Mouse (Mus musculus) macrophage (primary cell): ENCODE results near the gene Aebp1. TPM values are rescaled to one million over a fixed set of nuclear protein-coding genes. Genes with fewer than 3 reads are reported as not detected.

Experiments
- H3K27ac ChIP-seq: fragments of 350-480 bp; formaldehyde crosslinking; 2 replicates; pipeline ENCODE4 v1.9.0; 2021
- H3K36me3 ChIP-seq: fragments of 350-480 bp; formaldehyde crosslinking; 2 replicates; pipeline ENCODE4 v1.9.0; 2021; ENCODE audit errors: inconsistent target
- H3K4me3 ChIP-seq: fragments of 350-480 bp; formaldehyde crosslinking; 2 replicates; pipeline ENCODE4 v1.9.0; 2021; ENCODE audit errors: inconsistent target
- H3K79me2 ChIP-seq: fragments of 350-480 bp; formaldehyde crosslinking; 2 replicates; pipeline ENCODE4 v1.9.0; 2021; ENCODE audit errors: inconsistent target
- WGBS: methylation state at CpG from one replicate; pipeline ENCODE4 v1.1.7; 2026; ENCODE audit warnings: inconsistent platforms; ENCODE audit not compliant: missing documents; 5-methylcytosine and 5-hydroxymethylcytosine counted together
- polyA plus RNA-seq: library from polyadenylated mRNA; stranded (reverse); fragments of 250-400 nt; gene quantifications from 3 replicates; pipeline ENCODE4 v1.2.4, GENCODE M21; 2018; ENCODE audit warnings: inconsistent platforms

The Aebp1 gene
- polyA plus RNA-seq, 1 experiment from 2014 or later = 0.19 TPM

- no peaks in the 10 kb centered on the region for H3K79me2 ChIP-seq
- no peak overlapping the region for H3K4me3 ChIP-seq
- 73% methylated on average over 4 of the region's 4 CpGs for WGBS
- no peaks in the 10 kb centered on the region for H3K36me3 ChIP-seq
- H3K27ac ChIP-seq = no peak overlapping the region
Measured at GRCm38 (mm10) chr11:5913936-5914335, 52.2 kb downstream of the Aebp1 start.

- no peak overlapping the region for H3K4me3 ChIP-seq
- no peaks in the 10 kb centered on the region for H3K79me2 ChIP-seq
- no peak overlapping the region for H3K27ac ChIP-seq
- H3K36me3 ChIP-seq = no peaks in the 10 kb centered on the region
- 60% methylated on average over 5 of the region's 5 CpGs for WGBS
Measured at GRCm38 (mm10) chr11:5914940-5915339, 53.2 kb downstream of the Aebp1 start.

- H3K4me3 ChIP-seq = no peak overlapping the region
- no peaks in the 10 kb centered on the region for H3K36me3 ChIP-seq
- no peaks in the 10 kb centered on the region for H3K79me2 ChIP-seq
- no peak overlapping the region for H3K27ac ChIP-seq
- 45% methylated on average over 5 of the region's 5 CpGs for WGBS
Measured at GRCm38 (mm10) chr11:5915429-5916177, 53.9 kb downstream of the Aebp1 start.

- Histone ChIP-seq H3K4me3 (no peak overlapping the region), H3K79me2 (no peaks in the 10 kb centered on the region), H3K36me3 (no peaks in the 10 kb centered on the region), H3K27ac (no peak overlapping the region)
- 91% methylated on average over 8 of the region's 8 CpGs for WGBS
Measured at GRCm38 (mm10) chr11:5916178-5916548, 54.4 kb downstream of the Aebp1 start.

- Histone ChIP-seq H3K36me3 (no peaks in the 10 kb centered on the region), H3K4me3 (no peak overlapping the region), H3K27ac (no peak overlapping the region), H3K79me2 (no peaks in the 10 kb centered on the region)
- 87% methylated on average over 2 of the region's 2 CpGs for WGBS
Measured at GRCm38 (mm10) chr11:5918111-5918510, 56.4 kb downstream of the Aebp1 start.

GRCm38 (mm10) chr11:5919606-5920005, 57.9 kb downstream of the Aebp1 start:
- no peak overlapping the region for H3K27ac ChIP-seq
- no peaks in the 10 kb centered on the region for H3K79me2 ChIP-seq
- H3K4me3 ChIP-seq = no peak overlapping the region
- H3K36me3 ChIP-seq = no peaks in the 10 kb centered on the region
- 91% methylated on average over 4 of the region's 4 CpGs for WGBS

- Histone ChIP-seq H3K27ac (no peak overlapping the region), H3K4me3 (no peak overlapping the region), H3K79me2 (no peaks in the 10 kb centered on the region), H3K36me3 (no peaks in the 10 kb centered on the region)
- WGBS = 35% methylated on average over 16 of the region's 17 CpGs
Measured at GRCm38 (mm10) chr11:5920323-5920960, 58.7 kb downstream of the Aebp1 start.

Other genes starting within 250 kb of the Aebp1 start
- gene Mrps24, start 146.3 kb upstream of the Aebp1 start, polyA plus RNA-seq = 12.0 to 55.7 TPM (median 43.6 TPM) in 3 replicates
- 7.5 to 13.5 TPM (median 13.1 TPM) in 3 replicates for gene Urgcp, start 99.6 kb upstream of the Aebp1 start, polyA plus RNA-seq
- gene Dbnl, start 73.5 kb upstream of the Aebp1 start, polyA plus RNA-seq = 170 to 177 TPM (median 175 TPM) in 3 replicates
- gene Pgam2, start 58.2 kb upstream of the Aebp1 start, polyA plus RNA-seq = not detected in 3 replicates
- gene Polm, start 23.9 kb upstream of the Aebp1 start, polyA plus RNA-seq = 4.5 to 5.8 TPM (median 5.4 TPM) in 3 replicates
- 5.7 to 28.7 TPM (median 9.5 TPM) in 3 replicates for gene Pold2, start 16.3 kb downstream of the Aebp1 start, polyA plus RNA-seq
- gene Myl7, start 36.8 kb downstream of the Aebp1 start, polyA plus RNA-seq = not detected in 3 replicates
- not detected in 3 replicates for gene Gck, start 88.1 kb downstream of the Aebp1 start, polyA plus RNA-seq
- 70.9 to 138 TPM (median 77.0 TPM) in 3 replicates for gene Ykt6, start 93.7 kb downstream of the Aebp1 start, polyA plus RNA-seq
- 0.38 to 1.3 TPM (median 0.62 TPM) in 3 replicates for gene Camk2b, start 204.4 kb downstream of the Aebp1 start, polyA plus RNA-seq